Mouse (Mus musculus) bone marrow, adult 2 months (tissue): ENCODE data around the gene Tmem151a.
A peak's percentile ranks its signal among the peaks of the same experiment; 100 is the strongest.

Experiments
- CTCF ChIP-seq: fragments of 200-500 bp; IDR thresholded peaks from 2 replicates; pipeline ENCODE4 v1.5.1; 2011; ENCODE audit warnings: low read length, control low read depth; ENCODE audit not compliant: control insufficient read depth, insufficient read depth
- POLR2A ChIP-seq: fragments of 200-500 bp; IDR thresholded peaks from 2 replicates; pipeline ENCODE4 v1.6.1; 2011; ENCODE audit warnings: low read depth, mild to moderate bottlenecking, control low read depth, low read length, borderline replicate concordance; ENCODE audit not compliant: control insufficient read depth

GRCm38 (mm10) chr19:5106731-5107191 lies 21.4 kb upstream of the Tmem151a start, which contains the start of gene Rab1b:
- TF ChIP-seq POLR2A: peak; percentile 51; the same call in 1 of the 2 replicates
- no peak for TF ChIP-seq CTCF
